Mouse (Mus musculus) liver, postnatal 0 days (tissue): ENCODE data around the gene Bhlhe40. TPM values are rescaled to one million over a fixed set of nuclear protein-coding genes. Genes with fewer than 3 reads are reported as not detected.

Experiments used
- ATAC-seq: fragments of 200-750 bp; cut with Nextera tagmentation; 2 replicates; pipeline ENCODE4 v1.8.0; 2017; ENCODE audit warnings: mild to moderate bottlenecking, moderate library complexity
- DNase-seq: peaks from one replicate; pipeline ENCODE4 v3.0.0-alpha.2; 2016
- H3K27ac ChIP-seq: fragments of 300-500 bp; sonication (generic); 2 replicates; pipeline ENCODE4 v1.5.1; 2014; ENCODE audit warnings: antibody characterized with exemption, moderate library complexity, mild to moderate bottlenecking, low read depth
- H3K27me3 ChIP-seq: fragments of 300-500 bp; sonication (generic); 2 replicates; pipeline ENCODE4 v1.6.1; 2014; ENCODE audit warnings: low read length, control low read depth, mixed read lengths; ENCODE audit not compliant: insufficient read depth
- H3K36me3 ChIP-seq: fragments of 300-500 bp; sonication (generic); replicated peaks from 2 replicates; pipeline ENCODE4 v1.6.1; 2014; ENCODE audit warnings: mild to moderate bottlenecking, control low read depth, low read length, moderate library complexity, mixed read lengths; ENCODE audit not compliant: insufficient read depth
- H3K4me1 ChIP-seq: fragments of 300-500 bp; sonication (generic); 2 replicates; pipeline ENCODE4 v1.6.1; 2014; ENCODE audit warnings: antibody characterized with exemption, mild to moderate bottlenecking, control low read depth; ENCODE audit not compliant: insufficient read depth
- H3K4me2 ChIP-seq: fragments of 300-500 bp; sonication (generic); 2 replicates; pipeline ENCODE4 v1.6.1; 2014; ENCODE audit warnings: low read depth, mild to moderate bottlenecking, low read length, moderate library complexity, mixed read lengths
- H3K4me3 ChIP-seq: fragments of 300-500 bp; sonication (generic); 2 replicates; pipeline ENCODE4 v1.5.1; 2014; ENCODE audit warnings: low read depth, low read length
- H3K9ac ChIP-seq: fragments of 300-500 bp; sonication (generic); replicated peaks from 2 replicates; pipeline ENCODE4 v1.6.1; 2014; ENCODE audit warnings: mild to moderate bottlenecking, moderate library complexity
- H3K9me3 ChIP-seq: fragments of 300-500 bp; sonication (generic); 2 replicates; pipeline ENCODE4 v1.6.1; 2016; ENCODE audit warnings: mild to moderate bottlenecking, control low read depth, low read length, mixed read lengths
- CTCF ChIP-seq: sonication (generic); IDR thresholded peaks from 2 replicates; pipeline ENCODE4 v1.5.1; 2016; ENCODE audit warnings: antibody characterized with exemption, low read depth
- EP300 ChIP-seq: IDR thresholded peaks from 2 replicates; pipeline ENCODE4 v1.6.1; 2016; ENCODE audit warnings: antibody characterized with exemption, low read depth, mild to moderate bottlenecking
- WGBS: fragments of 180-500 bp; shearing (Covaris S2); extraction: QIAGEN DNeasy Blood & Tissue Kit; methylation state at CpG from one replicate; pipeline ENCODE4 v1.1.7; 2014; ENCODE audit not compliant: insufficient replicate concordance; 5-methylcytosine and 5-hydroxymethylcytosine counted together
- polyA plus RNA-seq: library from polyadenylated mRNA; unstranded; fragments of >200 nt; fragmentation: Nextera tagmentation; extraction: Ambion mirVana; gene quantifications from 2 replicates; pipeline ENCODE4 v1.2.1, GENCODE M21; 2015

The Bhlhe40 gene
- polyA plus RNA-seq, 1 experiment from 2014 or later, result 19.1 TPM

DNA sequence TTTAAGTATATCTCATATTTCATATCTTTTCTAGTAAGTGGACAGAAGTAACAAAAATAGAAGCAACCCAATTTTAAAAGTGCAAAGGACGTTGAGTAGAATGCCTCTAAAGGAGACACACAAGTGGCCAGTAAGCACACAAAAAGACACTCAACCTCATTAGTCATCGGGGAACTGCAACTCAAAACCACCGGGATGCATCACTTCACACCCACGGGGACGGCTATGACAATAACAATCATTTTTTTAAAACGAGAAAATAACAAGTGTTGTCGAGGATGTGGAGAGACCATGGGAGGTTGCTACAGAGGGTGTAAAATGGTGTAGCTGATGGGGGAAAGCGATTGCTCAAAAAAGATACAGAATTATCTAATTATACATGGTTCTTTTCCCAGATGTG lies 11.7 kb downstream of the Bhlhe40 start:
- no peak overlapping the region for H3K4me2 ChIP-seq
- H3K9ac ChIP-seq, result no peak overlapping the region
- peaks cover 16% of the 10 kb centered on the region for H3K4me1 ChIP-seq
- H3K36me3 ChIP-seq, result peaks cover 1% of the 10 kb centered on the region; the same call in 1 of the 2 replicates
- no peak overlapping the region for H3K4me3 ChIP-seq
- H3K27ac ChIP-seq, result no peak overlapping the region
- H3K9me3 ChIP-seq, result no peaks in the 10 kb centered on the region
- 74% methylated on average over 8 of the region's 8 CpGs for WGBS
- no peak for DNase-seq
- H3K27me3 ChIP-seq, result no peaks in the 10 kb centered on the region
- TF ChIP-seq CTCF (no peak), EP300 (no peak)
- ATAC-seq, result no peak

DNA sequence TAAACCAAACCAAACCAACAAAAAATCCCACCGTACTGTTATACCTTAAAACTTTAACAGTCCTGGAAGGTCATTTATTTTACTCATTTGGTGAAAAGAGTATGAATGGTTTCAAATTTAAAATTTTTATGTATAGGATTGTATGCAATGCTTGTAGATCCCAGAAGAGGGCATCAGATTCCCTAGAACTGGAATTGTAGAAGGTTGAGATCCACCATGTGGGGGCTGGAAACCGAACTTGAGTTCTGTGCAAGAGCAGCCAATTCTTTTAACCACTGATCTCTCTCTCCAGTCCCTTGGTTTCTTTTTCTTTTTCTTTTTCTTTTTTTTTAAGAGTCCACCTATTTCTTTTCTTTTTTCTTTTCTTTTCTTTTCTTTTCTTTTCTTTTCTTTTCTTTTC lies 13.8 kb downstream of the Bhlhe40 start:
- Histone ChIP-seq H3K9ac (no peak overlapping the region), H3K4me2 (no peak overlapping the region), H3K4me3 (no peak overlapping the region), H3K36me3 (no peaks in the 10 kb centered on the region), H3K27ac (no peak overlapping the region), H3K27me3 (no peaks in the 10 kb centered on the region), H3K4me1 (peaks cover 5% of the 10 kb centered on the region; the same call in 1 of the 2 replicates), H3K9me3 (no peaks in the 10 kb centered on the region)
- WGBS, result 81% methylated on average over 2 of the region's 2 CpGs
- no peak for TF ChIP-seq CTCF
- no peak for TF ChIP-seq EP300
- no peak for DNase-seq
- ATAC-seq, result no peak

DNA sequence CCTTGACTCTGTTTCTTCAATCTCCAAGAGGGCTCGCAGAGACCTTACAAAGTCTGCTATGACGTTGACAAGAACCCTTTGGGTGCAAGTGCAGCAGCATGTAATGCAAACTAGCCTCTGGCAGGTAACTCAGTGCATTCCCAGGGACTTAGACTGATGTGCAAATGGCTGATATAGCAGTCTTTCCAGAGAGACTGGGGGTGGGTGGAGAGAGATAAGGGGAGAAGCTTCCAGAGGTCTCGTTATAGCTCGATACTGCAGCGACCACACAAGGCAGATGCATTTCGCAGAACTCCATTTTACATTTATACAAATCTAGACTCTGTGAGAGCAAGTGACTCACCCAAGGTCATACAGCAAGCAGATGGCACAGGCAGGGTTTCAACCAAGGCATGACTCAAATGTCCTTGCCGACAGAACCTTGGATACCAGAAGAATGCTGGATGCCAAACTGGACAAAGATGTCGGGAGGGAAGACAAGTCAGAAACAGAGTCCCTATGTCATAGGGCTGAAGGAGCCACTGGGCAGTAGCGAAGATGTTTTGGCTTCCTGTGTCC lies 16.4 kb downstream of the Bhlhe40 start:
- no peaks in the 10 kb centered on the region for H3K9me3 ChIP-seq
- no peak overlapping the region for H3K27ac ChIP-seq
- H3K4me2 ChIP-seq, result no peak overlapping the region
- no peak for ATAC-seq
- no peak overlapping the region for H3K9ac ChIP-seq
- WGBS, result 65% methylated on average over 9 of the region's 9 CpGs
- no peaks in the 10 kb centered on the region for H3K4me1 ChIP-seq
- H3K4me3 ChIP-seq, result no peak overlapping the region
- no peaks in the 10 kb centered on the region for H3K27me3 ChIP-seq
- no peaks in the 10 kb centered on the region for H3K36me3 ChIP-seq
- no peak for DNase-seq
- no peak for TF ChIP-seq CTCF
- no peak for TF ChIP-seq EP300

DNA sequence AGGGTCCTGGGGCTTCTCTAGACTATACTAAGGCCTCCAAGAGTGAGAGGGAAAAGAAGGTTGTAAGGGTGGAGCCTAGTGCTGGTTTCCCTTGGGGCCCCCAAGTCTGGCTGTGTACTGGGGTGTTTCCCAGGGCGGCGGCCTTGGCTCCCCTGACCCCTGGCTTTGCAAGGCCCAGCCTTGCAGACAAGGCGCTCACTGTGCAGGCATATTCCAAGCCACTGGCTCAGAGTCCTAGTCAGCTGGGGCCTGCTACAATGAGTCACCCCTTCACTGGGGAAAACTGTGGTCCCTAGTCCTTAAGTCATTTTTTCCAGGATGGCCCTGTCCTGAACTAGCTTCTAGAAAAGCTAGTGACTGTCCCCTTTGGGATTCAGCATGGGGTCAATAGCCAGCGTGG lies 17.3 kb downstream of the Bhlhe40 start:
- Histone ChIP-seq H3K27ac (no peak overlapping the region), H3K36me3 (no peaks in the 10 kb centered on the region), H3K9ac (no peak overlapping the region), H3K27me3 (no peaks in the 10 kb centered on the region), H3K4me1 (0 out of 2 replicates have a peak, but pooled peaks cover 1% of the 10 kb centered on the region), H3K9me3 (no peaks in the 10 kb centered on the region), H3K4me3 (no peak overlapping the region), H3K4me2 (no peak overlapping the region)
- ATAC-seq (no peak), DNase-seq (no peak)
- 76% methylated on average over 4 of the region's 4 CpGs for WGBS
- no peak for TF ChIP-seq EP300
- TF ChIP-seq CTCF, result no peak

DNA sequence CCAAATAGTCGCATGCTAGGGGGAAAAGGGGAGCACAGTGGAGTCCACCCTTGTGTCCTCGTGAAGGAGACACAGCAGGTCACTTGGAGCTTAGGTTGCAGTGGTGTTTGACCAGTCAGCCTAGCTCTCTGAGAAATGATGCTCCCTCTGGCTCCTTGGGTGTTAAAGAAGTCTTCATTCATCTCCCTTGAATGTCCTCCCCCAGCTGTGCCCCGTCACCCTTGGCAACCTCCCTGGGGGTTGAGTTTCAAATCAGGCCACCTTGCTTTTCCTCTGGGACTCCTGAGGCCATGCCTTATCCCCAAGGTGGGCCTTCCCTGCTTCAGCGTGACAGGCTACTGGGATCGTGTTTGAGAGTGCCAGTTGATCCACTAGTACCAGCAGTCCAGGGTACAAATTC lies 17.8 kb downstream of the Bhlhe40 start:
- H3K27ac ChIP-seq, result no peak overlapping the region
- H3K4me1 ChIP-seq, result 0 out of 2 replicates have a peak, but pooled peaks cover 4% of the 10 kb centered on the region
- no peaks in the 10 kb centered on the region for H3K9me3 ChIP-seq
- H3K36me3 ChIP-seq, result no peaks in the 10 kb centered on the region
- WGBS, result 80% methylated on average over 5 of the region's 5 CpGs
- DNase-seq, result no peak
- no peak overlapping the region for H3K4me2 ChIP-seq
- no peak overlapping the region for H3K4me3 ChIP-seq
- ATAC-seq, result no peak
- no peaks in the 10 kb centered on the region for H3K27me3 ChIP-seq
- TF ChIP-seq EP300 (no peak), CTCF (no peak)
- H3K9ac ChIP-seq, result no peak overlapping the region

DNA sequence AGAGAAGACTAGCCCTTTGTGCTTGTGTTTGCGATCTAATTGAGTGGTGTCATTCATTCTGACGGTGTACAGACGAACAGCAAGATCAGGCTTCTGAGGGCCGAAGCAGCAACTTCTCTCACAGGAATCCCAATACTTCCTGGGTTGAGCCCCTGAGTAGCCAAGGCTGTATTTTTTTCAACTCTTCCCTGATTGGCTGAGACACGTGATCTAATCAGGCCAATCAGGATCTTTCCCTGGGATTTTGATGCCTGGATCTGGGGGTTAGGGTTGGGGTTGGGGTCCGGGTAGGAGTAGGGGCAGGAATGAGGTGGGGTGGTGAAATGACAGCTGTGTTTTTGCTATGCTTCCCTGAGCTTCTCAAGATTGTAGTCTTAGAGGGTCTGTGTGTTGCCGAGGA lies 20.1 kb downstream of the Bhlhe40 start:
- H3K36me3 ChIP-seq, result no peaks in the 10 kb centered on the region
- no peak overlapping the region for H3K9ac ChIP-seq
- H3K4me1 ChIP-seq, result 0 out of 2 replicates have a peak, but pooled peaks cover 4% of the 10 kb centered on the region
- no peak for TF ChIP-seq EP300
- TF ChIP-seq CTCF, result no peak
- H3K4me2 ChIP-seq, result no peak overlapping the region
- no peak overlapping the region for H3K4me3 ChIP-seq
- no peak overlapping the region for H3K27ac ChIP-seq
- H3K27me3 ChIP-seq, result no peaks in the 10 kb centered on the region
- H3K9me3 ChIP-seq, result no peaks in the 10 kb centered on the region
- DNase-seq, result no peak
- 83% methylated on average over 7 of the region's 7 CpGs for WGBS
- no peak for ATAC-seq

DNA sequence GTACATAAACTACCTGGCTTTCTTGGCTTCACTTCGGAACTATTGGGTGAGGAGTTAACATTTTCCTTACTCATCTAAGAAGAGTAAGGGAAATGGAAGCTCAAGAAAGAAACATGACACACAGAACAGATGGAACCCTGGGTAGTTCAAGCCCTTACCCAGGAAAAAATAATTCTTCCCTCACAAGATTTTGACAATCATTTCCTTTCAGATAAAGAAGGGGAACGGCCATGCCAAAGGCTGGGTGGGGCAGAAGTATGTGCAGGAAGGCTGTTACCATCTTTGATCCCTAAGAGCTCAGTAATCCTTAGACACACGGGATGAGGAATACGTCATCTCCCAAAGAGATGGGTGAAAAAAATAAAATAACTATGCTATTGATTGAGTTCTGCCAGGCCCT lies 20.7 kb downstream of the Bhlhe40 start:
- DNase-seq, result no peak
- no peaks in the 10 kb centered on the region for H3K36me3 ChIP-seq
- H3K9me3 ChIP-seq, result no peaks in the 10 kb centered on the region
- no peak overlapping the region for H3K27ac ChIP-seq
- H3K27me3 ChIP-seq, result no peaks in the 10 kb centered on the region
- 0 out of 2 replicates have a peak, but pooled peaks cover 4% of the 10 kb centered on the region for H3K4me1 ChIP-seq
- H3K4me3 ChIP-seq, result no peak overlapping the region
- TF ChIP-seq CTCF (no peak), EP300 (no peak)
- WGBS, result 59% methylated on average over 4 of the region's 4 CpGs
- ATAC-seq, result no peak
- H3K9ac ChIP-seq, result no peak overlapping the region
- no peak overlapping the region for H3K4me2 ChIP-seq
